Mouse (Mus musculus) gonadal fat pad, adult 2 months (tissue): Measurements from ENCODE around the gene Trhde. TPM values are rescaled to one million over a fixed set of nuclear protein-coding genes. Genes with fewer than 3 reads are reported as not detected.

Source experiments
- DNase-seq: peaks from one replicate; pipeline ENCODE4 v3.0.0-alpha.2; 2012; ENCODE audit warnings: low read depth
- polyA plus RNA-seq: library from polyadenylated mRNA; depleted of rRNA; stranded (reverse); fragments of >200 nt; gene quantifications from 2 replicates; pipeline ENCODE4 v1.2.3, GENCODE M21; 2012

The Trhde gene
- polyA plus RNA-seq, 1 experiment, result 3.6 TPM

GRCm38 (mm10) chr10:114735678-114736077 lies 66.4 kb downstream of the Trhde start:
- DNase-seq, result no peak

GRCm38 (mm10) chr10:114735111-114735510 lies 67.0 kb downstream of the Trhde start:
- no peak for DNase-seq

- DNase-seq, result no peak
These were observed 76.5 kb downstream of the Trhde start for GRCm38 (mm10) chr10:114725591-114725990.

- no peak for DNase-seq
These were observed 100.3 kb downstream of the Trhde start for GRCm38 (mm10) chr10:114701791-114702190.

- no peak for DNase-seq
These were observed 130.2 kb downstream of the Trhde start for GRCm38 (mm10) chr10:114671791-114672415.

- no peak for DNase-seq
These were observed 209.1 kb downstream of the Trhde start for GRCm38 (mm10) chr10:114593046-114593445.

- no peak for DNase-seq
These were observed 223.2 kb downstream of the Trhde start for GRCm38 (mm10) chr10:114578926-114579325.

- DNase-seq, result no peak
These were observed 234.2 kb downstream of the Trhde start for GRCm38 (mm10) chr10:114567891-114568290.

- no peak for DNase-seq
These were observed 292.9 kb downstream of the Trhde start for GRCm38 (mm10) chr10:114509186-114509585.

- no peak for DNase-seq
These were observed 313.3 kb downstream of the Trhde start for GRCm38 (mm10) chr10:114488806-114489205.

- no peak for DNase-seq
These were observed 346.5 kb downstream of the Trhde start for GRCm38 (mm10) chr10:114455591-114455990.

GRCm38 (mm10) chr10:114448116-114448515 lies 354.0 kb downstream of the Trhde start:
- DNase-seq, result no peak

- DNase-seq, result no peak
These were observed 383.1 kb downstream of the Trhde start for GRCm38 (mm10) chr10:114418956-114419530.

GRCm38 (mm10) chr10:114415717-114416116 lies 386.4 kb downstream of the Trhde start:
- no peak for DNase-seq

GRCm38 (mm10) chr10:114405260-114405659 lies 396.8 kb downstream of the Trhde start:
- no peak for DNase-seq

- no peak for DNase-seq
These were observed 398.3 kb downstream of the Trhde start for GRCm38 (mm10) chr10:114403795-114404194.

- no peak for DNase-seq
These were observed 431.3 kb downstream of the Trhde start for GRCm38 (mm10) chr10:114370804-114371203.

- no peak for DNase-seq
These were observed 438.7 kb downstream of the Trhde start for GRCm38 (mm10) chr10:114363442-114363841.

GRCm38 (mm10) chr10:114362631-114363030 lies 439.5 kb downstream of the Trhde start:
- no peak for DNase-seq
